Mouse (Mus musculus): Measurements from ENCODE around the gene Sspo. TPM values are rescaled to one million over a fixed set of nuclear protein-coding genes. Genes with fewer than 3 reads are reported as not detected.
A peak's percentile ranks its signal among the peaks of the same experiment; 100 is the strongest.
"Not testable (repeated sequence)": the region's sequence is repeated elsewhere in the genome, so short reads cannot be mapped to it uniquely, and the experiment has no call there.

The Sspo gene
- polyA plus RNA-seq, 1 experiment from 2014 or later, result 0.45 TPM

GRCm38 (mm10) chr6:48510426-48510825 lies 62.4 kb downstream of the Sspo start:
- Histone ChIP-seq H3K27me3 (ENCODE audit: low read depth, poor library complexity, severe bottlenecking) (no peaks in the 10 kb centered on the region), H3K36me3 (peaks cover 67% of the 10 kb centered on the region), H3K27ac (no peak overlapping the region), H3K4me3 (no peak overlapping the region), H3K4me1 (no peaks in the 10 kb centered on the region; the same call in 1 of the 2 replicates), H3K9me3 (replicated peaks) (no peaks in the 10 kb centered on the region)
- 89% methylated on average over 4 of the region's 4 CpGs for WGBS
- DNase-seq (ENCODE audit: low spot score), result no peak

GRCm38 (mm10) chr6:48511861-48512260 lies 63.8 kb downstream of the Sspo start:
- no peaks in the 10 kb centered on the region for H3K9me3 ChIP-seq (replicated peaks)
- no peak for DNase-seq (ENCODE audit: low spot score)
- no peak overlapping the region for H3K27ac ChIP-seq
- peaks cover 81% of the 10 kb centered on the region for H3K36me3 ChIP-seq
- H3K4me3 ChIP-seq, result no peak overlapping the region
- H3K4me1 ChIP-seq, result no peaks in the 10 kb centered on the region
- H3K27me3 ChIP-seq (ENCODE audit: low read depth, poor library complexity, severe bottlenecking), result no peaks in the 10 kb centered on the region
- 89% methylated on average over 7 of the region's 7 CpGs for WGBS

- WGBS, result 95% methylated on average over 16 of the region's 16 CpGs
- H3K27me3 ChIP-seq (ENCODE audit: low read depth, poor library complexity, severe bottlenecking); H3K4me3 ChIP-seq; DNase-seq (ENCODE audit: low spot score); H3K4me1 ChIP-seq; H3K27ac ChIP-seq; H3K9me3 ChIP-seq (replicated peaks): not testable (repeated sequence)
- H3K36me3 ChIP-seq, result peaks cover 49% of the 10 kb centered on the region
These were observed 76.9 kb downstream of the Sspo start for GRCm38 (mm10) chr6:48524882-48525281.

- Histone ChIP-seq H3K4me1 (peaks cover 12% of the 10 kb centered on the region; the same call in 1 of the 2 replicates), H3K36me3 (peaks cover 71% of the 10 kb centered on the region), H3K27me3 (ENCODE audit: low read depth, poor library complexity, severe bottlenecking) (no peaks in the 10 kb centered on the region), H3K9me3 (replicated peaks) (no peaks in the 10 kb centered on the region), H3K4me3 (no peak overlapping the region), H3K27ac (no peak overlapping the region)
- DNase-seq (ENCODE audit: low spot score), result no peak
- 93% methylated on average over 9 of the region's 9 CpGs for WGBS
These were observed 79.9 kb downstream of the Sspo start for GRCm38 (mm10) chr6:48527901-48528300.

GRCm38 (mm10) chr6:48529261-48529660 lies 81.2 kb downstream of the Sspo start:
- Histone ChIP-seq H3K27ac (no peak overlapping the region; the same call in 1 of the 2 replicates), H3K4me1 (peaks cover 12% of the 10 kb centered on the region; the same call in 1 of the 2 replicates), H3K9me3 (replicated peaks) (no peaks in the 10 kb centered on the region), H3K4me3 (no peak overlapping the region), H3K27me3 (ENCODE audit: low read depth, poor library complexity, severe bottlenecking) (no peaks in the 10 kb centered on the region), H3K36me3 (peaks cover 71% of the 10 kb centered on the region)
- no peak for DNase-seq (ENCODE audit: low spot score)
- WGBS, result 79% methylated on average over 14 of the region's 14 CpGs

- H3K4me1 ChIP-seq, result peaks cover 12% of the 10 kb centered on the region; the same call in 1 of the 2 replicates
- H3K36me3 ChIP-seq, result peaks cover 70% of the 10 kb centered on the region
- H3K27ac ChIP-seq, result peak overlapping the region; percentile 1; the same call in 1 of the 2 replicates
- no peaks in the 10 kb centered on the region for H3K27me3 ChIP-seq (ENCODE audit: low read depth, poor library complexity, severe bottlenecking)
- DNase-seq (ENCODE audit: low spot score), result no peak
- WGBS, result 92% methylated on average over 16 of the region's 16 CpGs
- H3K9me3 ChIP-seq (replicated peaks), result no peaks in the 10 kb centered on the region
- H3K4me3 ChIP-seq, result no peak overlapping the region
These were observed 81.9 kb downstream of the Sspo start for GRCm38 (mm10) chr6:48529871-48530440.

- Histone ChIP-seq H3K36me3 (peaks cover 61% of the 10 kb centered on the region), H3K4me3 (no peak overlapping the region), H3K9me3 (replicated peaks) (no peaks in the 10 kb centered on the region), H3K27ac (0 out of 2 replicates have a peak overlapping the region, but pooled peaks have one; percentile 1), H3K27me3 (ENCODE audit: low read depth, poor library complexity, severe bottlenecking) (no peaks in the 10 kb centered on the region), H3K4me1 (peaks cover 12% of the 10 kb centered on the region; the same call in 1 of the 2 replicates)
- DNase-seq (ENCODE audit: low spot score), result no peak
- WGBS, result 88% methylated on average over 2 of the region's 2 CpGs
These were observed 82.8 kb downstream of the Sspo start for GRCm38 (mm10) chr6:48530862-48531261.

- Histone ChIP-seq H3K36me3 (peaks cover 41% of the 10 kb centered on the region), H3K9me3 (replicated peaks) (no peaks in the 10 kb centered on the region), H3K27ac (no peak overlapping the region), H3K27me3 (ENCODE audit: low read depth, poor library complexity, severe bottlenecking) (no peaks in the 10 kb centered on the region), H3K4me3 (no peak overlapping the region), H3K4me1 (peaks cover 32% of the 10 kb centered on the region)
- DNase-seq (ENCODE audit: low spot score), result no peak
- WGBS, result 84% methylated on average over 2 of the region's 2 CpGs
These were observed 85.4 kb downstream of the Sspo start for GRCm38 (mm10) chr6:48533475-48533874.

GRCm38 (mm10) chr6:48534913-48535312 lies 86.9 kb downstream of the Sspo start:
- Histone ChIP-seq H3K27ac (no peak overlapping the region), H3K9me3 (replicated peaks) (no peaks in the 10 kb centered on the region), H3K4me3 (no peak overlapping the region), H3K36me3 (peaks cover 27% of the 10 kb centered on the region), H3K4me1 (peaks cover 28% of the 10 kb centered on the region), H3K27me3 (ENCODE audit: low read depth, poor library complexity, severe bottlenecking) (no peaks in the 10 kb centered on the region)
- DNase-seq (ENCODE audit: low spot score), result no peak
- 86% methylated on average over 8 of the region's 8 CpGs for WGBS

GRCm38 (mm10) chr6:48536091-48536490 lies 88.1 kb downstream of the Sspo start:
- H3K4me3 ChIP-seq, result no peak overlapping the region
- no peaks in the 10 kb centered on the region for H3K27me3 ChIP-seq (ENCODE audit: low read depth, poor library complexity, severe bottlenecking)
- peaks cover 35% of the 10 kb centered on the region for H3K4me1 ChIP-seq
- no peak overlapping the region for H3K27ac ChIP-seq
- no peaks in the 10 kb centered on the region for H3K9me3 ChIP-seq (replicated peaks)
- 83% methylated on average over 4 of the region's 4 CpGs for WGBS
- peaks cover 18% of the 10 kb centered on the region for H3K36me3 ChIP-seq
- DNase-seq (ENCODE audit: low spot score), result no peak

- Histone ChIP-seq H3K27ac (peak within 1 kb of the TSS; percentile 56; the same call in 1 of the 2 replicates), H3K9me3 (replicated peaks) (no peaks in the 10 kb centered on the region), H3K4me3 (peak within 1 kb of the TSS; percentile 48), H3K36me3 (peaks cover 6% of the 10 kb centered on the region), H3K4me1 (peaks cover 47% of the 10 kb centered on the region), H3K27me3 (ENCODE audit: low read depth, poor library complexity, severe bottlenecking) (no peaks in the 10 kb centered on the region)
- 4% methylated on average over 38 of the region's 38 CpGs for WGBS
- DNase-seq (ENCODE audit: low spot score), result peak; percentile 86
These were observed 89.3 kb downstream of the Sspo start, which contains the start of gene Atp6v0e2 for GRCm38 (mm10) chr6:48537105-48537954. Gene Atp6v0e2, plus strand, starts transcription at chr6:48537615.

GRCm38 (mm10) chr6:48538841-48539737 lies 91.1 kb downstream of the Sspo start:
- Histone ChIP-seq H3K4me1 (peaks cover 65% of the 10 kb centered on the region), H3K4me3 (no peak overlapping the region), H3K27ac (peak overlapping the region; percentile 28; the same call in 1 of the 2 replicates), H3K9me3 (replicated peaks) (no peaks in the 10 kb centered on the region), H3K36me3 (no peaks in the 10 kb centered on the region), H3K27me3 (ENCODE audit: low read depth, poor library complexity, severe bottlenecking) (no peaks in the 10 kb centered on the region)
- peak; percentile 79 for DNase-seq (ENCODE audit: low spot score)
- 68% methylated on average over 5 of the region's 5 CpGs for WGBS
